Mouse (Mus musculus) stomach, embryonic 14.5 days (tissue): ENCODE measurements around the gene Acvr1b. TPM values are rescaled to one million over a fixed set of nuclear protein-coding genes. Genes with fewer than 3 reads are reported as not detected.

ENCODE experiments used
- ATAC-seq: fragments of 200-750 bp; cut with Nextera tagmentation; 2 replicates; pipeline ENCODE4 v1.8.0; 2017; ENCODE audit warnings: low read depth, moderate TSS enrichment; ENCODE audit not compliant: insufficient number of reproducible peaks, insufficient read depth, low FRiP score
- H3K27ac ChIP-seq: fragments of 300-500 bp; sonication (generic); 2 replicates; pipeline ENCODE4 v1.5.1; 2014; ENCODE audit warnings: mild to moderate bottlenecking, low read length, moderate library complexity, mixed read lengths
- H3K27me3 ChIP-seq: fragments of 300-500 bp; sonication (generic); 2 replicates; pipeline ENCODE4 v1.6.1; 2014; ENCODE audit warnings: low read length, control low read depth, mixed read lengths; ENCODE audit not compliant: control insufficient read depth, insufficient read depth
- H3K36me3 ChIP-seq: fragments of 300-500 bp; sonication (generic); 2 replicates; pipeline ENCODE4 v1.6.1; 2014; ENCODE audit warnings: mild to moderate bottlenecking, control low read depth, low read length, moderate library complexity, mixed read lengths; ENCODE audit not compliant: control insufficient read depth, insufficient read depth
- H3K4me1 ChIP-seq: fragments of 300-500 bp; sonication (generic); 2 replicates; pipeline ENCODE4 v1.6.1; 2014; ENCODE audit warnings: low read length, control low read depth, mixed read lengths; ENCODE audit not compliant: control insufficient read depth, insufficient read depth
- H3K4me2 ChIP-seq: fragments of 300-500 bp; sonication (generic); replicated peaks from 2 replicates; pipeline ENCODE4 v1.6.1; 2014; ENCODE audit warnings: low read depth, low read length, control low read depth
- H3K4me3 ChIP-seq: fragments of 300-500 bp; sonication (generic); 2 replicates; pipeline ENCODE4 v1.5.1; 2014; ENCODE audit warnings: low read depth, low read length, control low read depth
- H3K9ac ChIP-seq: fragments of 300-500 bp; sonication (generic); replicated peaks from 2 replicates; pipeline ENCODE4 v1.6.1; 2014; ENCODE audit warnings: low read depth, mild to moderate bottlenecking, control low read depth, low read length, moderate library complexity, mixed read lengths
- H3K9me3 ChIP-seq: fragments of 300-500 bp; sonication (generic); 2 replicates; pipeline ENCODE4 v1.6.1; 2016; ENCODE audit warnings: low read depth, low read length, control low read depth; ENCODE audit not compliant: control insufficient read depth
- WGBS: fragments of 180-500 bp; shearing (Covaris S2); extraction: QIAGEN DNeasy Blood & Tissue Kit; methylation state at CpG from one replicate; pipeline ENCODE4 v1.1.7; 2014; 5-methylcytosine and 5-hydroxymethylcytosine counted together
- polyA plus RNA-seq: library from polyadenylated mRNA; unstranded; fragments of >200 nt; fragmentation: Nextera tagmentation; extraction: Ambion mirVana; gene quantifications from 2 replicates; pipeline ENCODE4 v1.2.1, GENCODE M21; 2014

The Acvr1b gene
- polyA plus RNA-seq, 1 experiment from 2014 or later, result 11.5 TPM

GRCm38 (mm10) chr15:101132761-101133160 is 41.1 kb upstream of the Acvr1b start:
- peak overlapping the region; percentile 81; the same call in 1 of the 2 replicates for H3K27ac ChIP-seq
- H3K27me3 ChIP-seq, result no peaks in the 10 kb centered on the region
- no peak overlapping the region for H3K4me3 ChIP-seq
- H3K4me1 ChIP-seq, result peaks cover 40% of the 10 kb centered on the region
- no peak for ATAC-seq
- no peaks in the 10 kb centered on the region; the same call in 1 of the 2 replicates for H3K36me3 ChIP-seq
- 69% methylated on average over 6 of the region's 6 CpGs for WGBS
- no peak overlapping the region for H3K4me2 ChIP-seq
- H3K9ac ChIP-seq, result no peak overlapping the region
- H3K9me3 ChIP-seq, result no peaks in the 10 kb centered on the region

DNA sequence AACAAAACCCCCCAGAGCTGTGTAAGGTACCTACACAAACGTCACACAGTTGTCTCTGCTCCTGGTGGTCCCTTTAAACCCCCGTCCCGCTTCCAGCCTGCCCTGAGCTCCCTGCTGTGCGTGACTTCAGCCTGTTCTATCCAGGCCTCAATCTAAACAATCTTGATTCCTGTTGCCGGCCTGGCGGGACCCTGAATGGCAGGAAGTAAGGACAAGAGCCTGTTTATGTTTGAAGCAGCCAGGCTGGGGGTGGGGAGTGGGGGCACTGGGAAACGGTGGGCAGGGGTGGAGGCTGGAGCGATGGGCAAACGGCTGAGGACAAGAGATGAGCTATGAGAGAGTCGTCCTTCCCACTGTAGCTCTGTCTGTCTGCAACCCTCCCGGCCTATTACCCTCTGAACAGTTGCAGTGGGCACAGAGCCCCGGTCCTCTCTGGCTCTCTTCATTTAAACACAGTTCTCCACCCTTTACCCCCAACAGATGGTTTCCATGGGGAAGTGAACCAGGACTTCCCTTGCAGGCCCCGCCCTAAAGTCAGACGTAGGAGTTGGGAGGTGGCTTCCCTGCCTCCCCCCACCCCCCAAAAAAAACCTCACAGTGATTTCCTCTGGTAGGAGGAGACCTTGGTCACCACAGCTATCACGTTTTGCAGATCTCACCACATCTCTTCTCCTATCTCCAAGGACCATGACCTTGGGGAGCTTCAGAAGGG is 39.7 kb upstream of the Acvr1b start:
- ATAC-seq, result peak; percentile 54
- H3K9me3 ChIP-seq, result no peaks in the 10 kb centered on the region
- peak overlapping the region; percentile 31 for H3K4me2 ChIP-seq
- H3K4me3 ChIP-seq, result peak overlapping the region; percentile 13; the same call in 1 of the 2 replicates
- H3K4me1 ChIP-seq, result peaks cover 32% of the 10 kb centered on the region
- H3K27me3 ChIP-seq, result no peaks in the 10 kb centered on the region
- 20% methylated on average over 15 of the region's 15 CpGs for WGBS
- H3K36me3 ChIP-seq, result no peaks in the 10 kb centered on the region; the same call in 1 of the 2 replicates
- H3K27ac ChIP-seq, result peak overlapping the region; percentile 81
- no peak overlapping the region for H3K9ac ChIP-seq

- H3K4me1 ChIP-seq, result peaks cover 44% of the 10 kb centered on the region
- no peaks in the 10 kb centered on the region; the same call in 1 of the 2 replicates for H3K36me3 ChIP-seq
- H3K27ac ChIP-seq, result no peak overlapping the region
- 45% methylated on average over 8 of the region's 8 CpGs for WGBS
- no peaks in the 10 kb centered on the region for H3K9me3 ChIP-seq
- no peaks in the 10 kb centered on the region for H3K27me3 ChIP-seq
- H3K4me3 ChIP-seq, result peak overlapping the region; percentile 13
- 0 out of 2 replicates have a peak overlapping the region, but pooled peaks have one; percentile 11 for H3K9ac ChIP-seq
- H3K4me2 ChIP-seq, result peak overlapping the region; percentile 31
- ATAC-seq, result no peak
These were observed 38.5 kb upstream of the Acvr1b start for GRCm38 (mm10) chr15:101135405-101135804.

GRCm38 (mm10) chr15:101137455-101137854 is 36.4 kb upstream of the Acvr1b start:
- Histone ChIP-seq H3K4me3 (no peak overlapping the region), H3K4me2 (no peak overlapping the region), H3K27ac (no peak overlapping the region), H3K36me3 (no peaks in the 10 kb centered on the region; the same call in 1 of the 2 replicates), H3K4me1 (peaks cover 40% of the 10 kb centered on the region), H3K27me3 (no peaks in the 10 kb centered on the region), H3K9ac (no peak overlapping the region), H3K9me3 (no peaks in the 10 kb centered on the region)
- ATAC-seq, result no peak
- 79% methylated on average over 11 of the region's 11 CpGs for WGBS

DNA sequence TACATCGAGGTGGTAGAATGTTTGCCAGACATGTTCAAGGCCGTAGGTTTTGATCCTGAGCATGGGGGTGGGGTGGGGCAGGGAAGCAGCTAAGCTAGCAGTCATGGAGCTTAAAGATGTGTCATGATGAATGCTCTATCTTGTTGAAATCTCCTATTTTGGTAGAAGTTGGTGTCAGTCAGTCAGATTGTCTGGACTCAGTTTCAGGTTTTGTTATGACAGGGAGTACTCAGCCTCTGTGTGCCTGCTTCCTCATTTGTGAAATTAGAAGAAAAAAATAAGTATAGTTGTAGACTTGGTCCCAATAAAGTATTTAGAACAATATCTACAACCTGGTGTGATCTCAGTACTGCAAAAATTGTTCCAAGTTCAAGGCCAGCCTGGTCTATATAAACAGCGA is 35.2 kb upstream of the Acvr1b start:
- H3K36me3 ChIP-seq, result no peaks in the 10 kb centered on the region; the same call in 1 of the 2 replicates
- 78% methylated on average over 3 of the region's 3 CpGs for WGBS
- no peak overlapping the region for H3K4me2 ChIP-seq
- H3K4me3 ChIP-seq, result no peak overlapping the region
- peaks cover 40% of the 10 kb centered on the region for H3K4me1 ChIP-seq
- no peaks in the 10 kb centered on the region for H3K27me3 ChIP-seq
- H3K9ac ChIP-seq, result no peak overlapping the region
- H3K9me3 ChIP-seq, result no peaks in the 10 kb centered on the region
- no peak for ATAC-seq
- no peak overlapping the region for H3K27ac ChIP-seq

- no peaks in the 10 kb centered on the region for H3K27me3 ChIP-seq
- no peak for ATAC-seq
- H3K9ac ChIP-seq, result 0 out of 2 replicates have a peak overlapping the region, but pooled peaks have one; percentile 4
- WGBS, result 21% methylated on average over 12 of the region's 12 CpGs
- no peaks in the 10 kb centered on the region; the same call in 1 of the 2 replicates for H3K36me3 ChIP-seq
- H3K4me3 ChIP-seq, result no peak overlapping the region
- H3K4me2 ChIP-seq, result no peak overlapping the region
- no peaks in the 10 kb centered on the region for H3K9me3 ChIP-seq
- H3K27ac ChIP-seq, result no peak overlapping the region
- H3K4me1 ChIP-seq, result peaks cover 39% of the 10 kb centered on the region
These were observed 34.0 kb upstream of the Acvr1b start for GRCm38 (mm10) chr15:101139885-101140284.

- H3K9ac ChIP-seq, result no peak overlapping the region
- no peak for ATAC-seq
- H3K36me3 ChIP-seq, result no peaks in the 10 kb centered on the region; the same call in 1 of the 2 replicates
- 47% methylated on average over 6 of the region's 6 CpGs for WGBS
- no peak overlapping the region for H3K4me3 ChIP-seq
- H3K4me2 ChIP-seq, result no peak overlapping the region
- no peaks in the 10 kb centered on the region for H3K27me3 ChIP-seq
- H3K4me1 ChIP-seq, result peaks cover 44% of the 10 kb centered on the region
- no peaks in the 10 kb centered on the region for H3K9me3 ChIP-seq
- no peak overlapping the region for H3K27ac ChIP-seq
These were observed 33.3 kb upstream of the Acvr1b start for GRCm38 (mm10) chr15:101140587-101140986.

GRCm38 (mm10) chr15:101141061-101141541 is 32.8 kb upstream of the Acvr1b start:
- Histone ChIP-seq H3K9ac (no peak overlapping the region), H3K4me2 (no peak overlapping the region), H3K4me3 (no peak overlapping the region), H3K27ac (no peak overlapping the region), H3K9me3 (no peaks in the 10 kb centered on the region), H3K4me1 (peaks cover 44% of the 10 kb centered on the region), H3K27me3 (no peaks in the 10 kb centered on the region), H3K36me3 (no peaks in the 10 kb centered on the region; the same call in 1 of the 2 replicates)
- WGBS, result 5% methylated on average over 9 of the region's 14 CpGs
- peak; percentile 57; the same call in 1 of the 2 replicates for ATAC-seq
